Mouse (Mus musculus): ENCODE data around the gene Zfp62. TPM values are rescaled to one million over a fixed set of nuclear protein-coding genes. Genes with fewer than 3 reads are reported as not detected.

The Zfp62 gene
- total RNA-seq, 2 experiments from 2014 or later = 30.4 to 39.9 TPM

DNA sequence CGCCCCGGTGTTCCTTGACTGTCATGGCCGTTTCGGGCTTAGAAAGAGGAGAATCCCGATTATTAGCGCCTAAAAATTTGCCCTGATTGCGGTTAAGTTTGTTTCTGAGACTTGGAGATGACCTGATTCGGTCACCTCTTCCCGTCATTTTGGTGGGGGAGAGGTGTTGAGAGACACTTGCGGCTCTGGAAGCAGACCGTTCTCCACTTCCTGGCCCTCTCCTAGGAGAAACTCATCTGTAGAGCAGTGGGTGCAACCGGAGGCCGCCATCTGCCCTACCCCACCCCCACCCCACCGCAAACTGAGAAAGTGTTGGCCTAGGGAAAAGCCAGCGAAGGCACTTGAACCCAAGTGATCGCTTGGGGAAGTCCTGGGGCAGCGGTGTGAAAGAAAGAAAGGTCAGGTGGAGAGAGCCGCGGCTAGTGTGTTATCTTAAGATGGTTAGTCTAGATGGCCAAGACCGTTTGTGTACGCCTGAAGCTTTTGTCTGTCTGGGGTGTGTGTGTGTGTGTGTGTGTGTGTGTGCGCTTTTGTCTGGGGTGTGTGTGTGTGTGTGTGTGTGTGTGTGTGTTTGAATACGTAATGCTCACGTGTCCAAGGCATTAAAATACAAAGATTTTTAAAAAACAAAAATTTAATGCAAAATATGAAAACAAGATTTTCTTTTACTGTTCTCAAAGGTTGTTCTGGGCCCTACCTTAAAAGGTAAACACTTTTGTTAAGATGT lies 842 bp downstream of the Zfp62 start:
- DNase-seq (ENCODE audit: low spot score in 2 of 2) = no peak

- DNase-seq (ENCODE audit: low spot score in 2 of 2) = no peak
Observed at GRCm38 (mm10) chr11:49205080-49205590, 2.0 kb downstream of the Zfp62 start.

DNA sequence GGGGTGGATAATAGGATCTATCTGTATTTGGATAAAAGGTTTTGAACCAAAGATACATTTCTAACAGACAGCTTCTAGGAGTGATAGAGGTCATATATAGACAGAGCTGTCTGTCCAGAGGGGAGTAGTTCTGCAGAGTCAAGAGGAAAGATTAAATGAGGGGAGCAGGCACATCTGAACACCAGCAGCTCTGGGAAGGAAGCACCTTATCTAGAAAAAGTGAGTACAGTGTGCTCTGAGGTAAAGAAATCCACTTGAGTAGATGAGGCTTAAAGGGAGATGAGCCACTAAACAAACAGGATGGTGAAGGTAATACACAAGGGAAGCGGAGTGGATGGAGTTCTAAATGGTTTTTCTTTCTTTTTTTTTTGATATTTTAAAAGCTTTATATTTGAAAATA lies 4.4 kb downstream of the Zfp62 start:
- DNase-seq (ENCODE audit: low spot score in 2 of 2) = no peak

DNA sequence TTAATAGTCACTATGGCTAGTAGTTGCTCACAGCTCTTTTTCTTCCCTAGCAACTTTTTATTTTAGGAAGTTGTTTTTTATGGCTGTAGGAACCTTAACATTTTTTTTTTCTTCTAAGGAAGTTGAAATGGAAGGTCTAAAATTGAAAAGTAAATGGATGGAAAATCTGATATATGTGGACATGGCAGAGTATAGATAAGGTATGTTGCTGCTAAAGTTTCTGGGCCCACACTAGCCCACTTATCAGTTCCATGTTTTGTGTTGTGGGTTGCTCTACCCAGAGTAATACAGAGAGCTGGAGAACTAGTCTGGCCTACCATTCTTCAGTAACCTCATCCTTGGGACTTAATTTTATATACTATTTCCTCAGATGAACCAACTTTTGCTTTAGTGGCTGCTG lies 9.5 kb downstream of the Zfp62 start:
- no peak for DNase-seq (ENCODE audit: low spot score in 2 of 2)

DNA sequence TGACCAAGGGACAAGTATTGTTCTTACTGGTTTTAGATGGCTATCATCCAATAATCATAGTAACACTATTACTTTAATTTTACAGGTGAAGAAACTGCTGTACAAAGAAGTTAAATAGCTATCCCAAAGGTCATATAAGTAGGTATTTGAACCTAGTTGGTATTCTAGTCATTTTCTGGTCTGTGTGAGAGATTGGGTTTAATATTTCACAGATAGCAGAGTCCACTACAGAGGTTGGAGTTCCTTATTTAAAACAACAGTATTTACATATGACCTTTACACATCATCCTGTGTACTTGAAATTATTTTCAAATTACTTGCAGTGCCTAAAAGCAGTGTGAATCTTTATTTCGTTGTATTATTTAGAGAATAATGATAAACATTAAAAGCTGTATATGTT lies 10.4 kb downstream of the Zfp62 start:
- no peak for DNase-seq (ENCODE audit: low spot score in 2 of 2)

- no peak for DNase-seq (ENCODE audit: low spot score in 2 of 2)
Observed at GRCm38 (mm10) chr11:49219271-49219670, 16.2 kb downstream of the Zfp62 start.

DNA sequence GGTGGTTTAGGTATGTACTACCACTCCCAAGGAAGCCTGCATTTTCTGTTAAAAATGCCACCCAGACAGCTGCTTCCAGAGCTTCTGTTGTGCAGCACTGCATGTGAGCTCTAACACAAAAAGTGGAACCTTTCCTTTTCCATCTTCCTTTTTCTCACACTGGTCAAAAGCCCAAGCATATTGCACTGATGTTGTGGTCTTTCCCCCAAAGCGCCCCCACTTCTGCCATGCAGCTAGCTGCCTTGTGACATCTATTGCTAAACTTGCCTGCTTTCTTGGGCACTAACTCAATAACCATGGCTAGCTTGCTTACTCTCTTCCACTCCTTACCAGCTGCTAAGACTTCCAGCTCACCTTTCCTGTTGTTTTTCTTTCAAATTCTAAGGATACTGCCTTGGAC lies 21.4 kb downstream of the Zfp62 start:
- no peak for DNase-seq (ENCODE audit: low spot score in 2 of 2)

DNA sequence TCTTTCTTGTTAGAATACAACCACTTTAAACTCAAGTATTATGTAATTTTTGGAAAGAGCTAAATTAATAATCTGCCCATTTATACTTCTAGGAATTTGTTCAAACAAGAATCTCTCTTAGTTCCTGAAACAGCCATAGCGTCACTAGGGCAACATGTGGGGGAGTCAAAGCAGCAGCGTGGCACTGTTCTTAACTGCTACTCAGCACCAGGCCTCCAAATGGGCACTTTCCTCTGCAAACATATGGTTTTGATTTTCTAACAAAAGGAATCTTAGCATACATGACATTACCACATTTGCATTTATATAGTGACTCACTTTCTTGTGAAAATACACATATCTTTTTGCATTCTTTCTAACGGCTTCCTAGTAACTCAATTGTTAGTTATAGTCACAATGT lies 29.7 kb downstream of the Zfp62 start:
- DNase-seq (ENCODE audit: low spot score in 2 of 2) = no peak

DNA sequence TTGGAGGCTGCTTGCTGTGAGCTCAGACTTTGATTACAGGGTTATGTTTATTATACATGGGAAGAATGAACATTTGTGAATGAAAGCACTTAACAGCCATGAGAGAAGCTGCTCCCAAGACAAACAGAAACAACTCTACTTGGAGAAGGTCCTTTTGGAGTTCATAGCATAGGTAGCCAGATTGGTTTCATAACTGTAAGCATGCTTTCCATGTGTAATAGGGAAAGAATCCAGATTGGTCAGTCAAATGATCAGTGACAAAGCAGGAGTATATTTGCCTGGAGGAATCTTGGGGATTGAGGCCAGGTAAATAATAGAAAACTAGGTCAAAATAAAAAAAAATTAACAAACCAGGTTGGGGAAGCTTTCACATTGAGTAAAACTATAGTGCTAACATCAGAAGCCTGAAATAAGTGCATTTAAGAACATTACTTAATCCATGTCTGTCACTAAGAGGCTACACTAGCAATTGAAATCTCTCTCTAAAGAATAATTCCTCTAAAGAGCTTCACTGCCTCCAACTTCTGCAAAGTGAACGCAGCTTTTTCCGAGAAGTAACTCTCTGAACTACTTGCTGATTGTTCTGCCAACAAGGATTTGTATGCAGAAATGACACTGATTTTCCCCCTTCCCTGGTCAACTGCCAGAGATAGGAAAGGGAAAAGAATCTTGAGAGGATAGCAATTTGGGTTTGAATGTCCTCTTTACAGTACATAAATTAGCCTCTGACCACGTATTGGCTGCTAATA lies 32.5 kb downstream of the Zfp62 start:
- DNase-seq (ENCODE audit: low spot score in 2 of 2) = no peak

DNA sequence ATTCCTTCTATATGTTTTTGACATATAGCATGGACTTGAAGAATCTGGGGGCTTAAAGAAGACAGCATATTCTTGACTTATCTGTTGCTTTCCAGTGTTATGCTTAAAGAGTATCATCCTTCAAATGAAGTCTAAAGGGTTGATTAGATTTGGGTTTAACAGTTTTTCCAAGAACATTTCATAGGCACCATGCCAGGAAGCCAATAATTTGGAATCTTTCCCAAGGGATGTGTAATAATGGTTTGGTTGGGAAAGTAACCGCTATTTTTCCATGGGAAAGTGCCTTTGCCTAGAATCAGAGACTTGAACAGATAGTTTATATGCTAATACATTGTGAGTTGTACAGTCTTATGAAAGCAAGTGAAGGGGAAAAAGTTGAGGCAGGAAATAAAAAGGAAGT lies 33.8 kb downstream of the Zfp62 start:
- no peak for DNase-seq (ENCODE audit: low spot score in 2 of 2)

DNA sequence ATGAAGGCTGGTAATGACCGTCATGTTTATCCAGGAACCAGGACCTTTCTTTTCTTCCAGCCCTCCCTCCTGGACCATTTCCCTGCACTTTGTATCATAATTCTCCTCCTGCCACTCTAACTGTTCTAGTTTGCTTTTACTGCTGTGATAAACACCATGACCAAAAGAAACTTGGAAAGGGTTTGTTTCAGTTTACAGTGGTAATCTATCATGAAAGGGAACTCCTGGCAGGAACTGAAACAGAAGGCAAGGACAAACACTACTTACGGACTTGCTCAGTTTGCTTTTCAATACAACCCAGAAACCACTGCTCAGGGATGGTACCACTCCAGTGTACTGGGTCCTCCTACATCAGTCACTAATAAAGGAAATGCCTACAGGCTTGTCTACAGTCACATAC lies 34.4 kb downstream of the Zfp62 start:
- DNase-seq (ENCODE audit: low spot score in 2 of 2) = no peak

- no peak for DNase-seq (ENCODE audit: low spot score in 2 of 2)
Observed at GRCm38 (mm10) chr11:49240310-49240709, 37.2 kb downstream of the Zfp62 start.

GRCm38 (mm10) chr11:49240874-49241273 lies 37.8 kb downstream of the Zfp62 start:
- DNase-seq (ENCODE audit: low spot score in 2 of 2) = no peak

DNA sequence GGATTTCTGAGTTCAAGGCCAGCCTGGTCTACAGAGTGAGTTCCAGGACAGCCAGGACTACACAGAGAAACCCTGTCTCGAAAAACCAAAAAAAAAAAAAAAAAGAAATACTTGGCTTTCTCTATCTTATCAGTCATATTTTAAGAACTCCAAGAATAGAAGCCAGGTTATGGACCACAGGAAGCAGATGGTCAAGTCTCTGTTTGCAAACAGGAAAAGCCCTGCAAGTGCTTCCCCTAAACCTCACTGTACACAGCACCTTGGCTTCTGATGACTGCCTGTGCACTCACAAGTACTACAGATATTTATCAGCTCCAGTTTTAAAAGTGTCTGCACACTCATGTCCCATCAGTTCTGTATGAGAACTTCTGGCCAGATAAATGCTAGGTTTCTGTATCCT lies 38.4 kb downstream of the Zfp62 start:
- DNase-seq (ENCODE audit: low spot score in 2 of 2) = no peak

DNA sequence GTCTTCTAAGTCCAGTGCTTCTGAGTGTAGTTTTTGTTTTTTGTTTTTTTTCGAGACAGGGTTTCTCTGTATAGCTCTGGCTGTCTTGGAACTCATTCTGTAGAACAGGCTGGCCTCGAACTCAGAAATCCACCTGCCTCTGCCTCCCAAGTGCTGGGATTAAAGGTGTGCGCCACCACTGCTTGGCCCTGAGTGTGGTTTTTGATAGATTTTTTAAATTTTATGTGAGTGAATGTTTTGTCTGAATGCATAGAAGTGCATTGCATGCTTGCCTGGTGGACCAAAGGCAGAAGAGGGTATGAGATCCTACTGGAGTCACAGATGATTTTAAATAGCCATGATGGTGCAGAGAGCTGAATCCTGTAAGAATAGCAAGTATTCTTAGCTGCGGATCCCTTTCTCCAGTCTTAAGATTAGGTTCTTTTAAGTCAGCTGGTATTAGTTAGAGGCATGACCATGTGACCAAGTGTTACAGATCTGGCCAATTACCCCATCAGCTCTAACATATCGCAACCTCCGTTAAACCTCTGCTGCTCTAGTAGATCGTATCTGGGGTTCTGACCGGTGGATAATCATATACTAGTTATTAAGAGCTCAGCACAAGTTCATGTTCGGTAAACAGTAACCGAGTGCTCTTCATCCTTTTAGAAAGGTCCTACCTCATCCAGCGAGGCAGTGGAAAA lies 40.0 kb downstream of the Zfp62 start:
- peak in 1 of 2 experiments; percentile 1 for DNase-seq (ENCODE audit: low spot score in 2 of 2)

- DNase-seq (ENCODE audit: low spot score in 2 of 2) = peak; percentile 88 to 95
Observed at GRCm38 (mm10) chr11:49243727-49244594, 40.9 kb downstream of the Zfp62 start, which contains the start of gene Mgat1. Gene Mgat1 (plus strand): TSS chr11:49244191.

- no peak for DNase-seq (ENCODE audit: low spot score in 2 of 2)
Observed at GRCm38 (mm10) chr11:49244595-49244930, 41.5 kb downstream of the Zfp62 start.

DNA sequence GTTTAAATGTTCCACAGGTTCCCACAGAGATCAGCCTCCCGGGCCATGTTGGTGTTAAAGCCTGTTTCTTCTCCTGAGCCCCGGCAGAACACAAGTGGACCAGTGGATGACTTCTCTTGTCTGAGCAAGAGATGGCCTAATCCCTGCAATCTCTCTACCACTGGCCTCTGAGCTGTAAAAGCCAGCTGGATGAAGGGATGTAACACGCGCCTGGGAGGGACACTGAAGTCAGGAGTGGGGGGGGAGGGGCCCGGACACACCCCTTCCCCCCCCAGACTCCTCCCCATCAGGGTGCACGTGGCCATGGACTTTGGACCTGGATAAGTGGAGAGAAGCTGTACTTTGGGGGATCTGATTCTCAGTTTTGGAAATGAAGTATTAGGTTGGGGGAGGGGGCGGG lies 42.1 kb downstream of the Zfp62 start:
- peak in 1 of 2 experiments; percentile 50 for DNase-seq (ENCODE audit: low spot score in 2 of 2)

GRCm38 (mm10) chr11:49245634-49246415 lies 42.7 kb downstream of the Zfp62 start:
- DNase-seq (ENCODE audit: low spot score in 2 of 2) = no peak

DNA sequence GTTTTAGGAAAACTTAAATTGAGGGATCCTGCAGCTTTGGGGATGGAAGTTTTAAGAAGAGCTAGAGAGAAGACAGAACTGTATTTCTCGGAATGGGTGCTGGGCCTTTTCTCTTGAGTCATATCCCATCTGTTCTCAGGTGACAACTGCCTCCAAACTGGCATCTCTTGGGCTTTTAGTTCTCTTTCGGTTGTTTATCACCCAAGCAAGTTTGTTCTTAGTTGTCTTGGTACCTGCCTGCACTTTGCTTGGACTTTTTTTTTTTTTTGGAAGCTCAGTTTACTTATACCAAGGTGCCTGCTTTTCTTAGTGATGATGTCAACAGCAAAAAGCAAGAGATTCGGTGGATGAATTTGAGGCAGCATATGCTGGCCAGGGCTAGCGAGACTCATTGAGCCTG lies 43.4 kb downstream of the Zfp62 start:
- no peak for DNase-seq (ENCODE audit: low spot score in 2 of 2)
